Mouse (Mus musculus) forebrain, postnatal 0 days (tissue): Measurements from ENCODE around the gene Hs3st6. TPM values are rescaled to one million over a fixed set of nuclear protein-coding genes. Genes with fewer than 3 reads are reported as not detected.
"Not testable (repeated sequence)": the region's sequence is repeated elsewhere in the genome, so short reads cannot be mapped to it uniquely, and the experiment has no call there.

Experiments
- ATAC-seq: fragments of 200-750 bp; cut with Nextera tagmentation; 2 replicates; pipeline ENCODE4 v1.8.0; 2017; ENCODE audit warnings: mild to moderate bottlenecking, moderate library complexity
- DNase-seq: peaks from one replicate; pipeline ENCODE4 v3.0.0-alpha.2; 2015
- H3K27ac ChIP-seq: fragments of 300-500 bp; sonication (generic); 2 replicates; pipeline ENCODE4 v1.5.1; 2014; ENCODE audit warnings: low read depth, mild to moderate bottlenecking, antibody characterized with exemption, low read length, moderate library complexity, mixed read lengths
- H3K27me3 ChIP-seq: fragments of 300-500 bp; sonication (generic); 2 replicates; pipeline ENCODE4 v1.6.1; 2014; ENCODE audit warnings: mild to moderate bottlenecking, low read length, mixed read lengths; ENCODE audit not compliant: insufficient read depth
- H3K36me3 ChIP-seq: fragments of 300-500 bp; sonication (generic); 2 replicates; pipeline ENCODE4 v1.6.1; 2014; ENCODE audit warnings: mild to moderate bottlenecking, moderate library complexity; ENCODE audit not compliant: insufficient read depth
- H3K4me1 ChIP-seq: fragments of 300-500 bp; sonication (generic); 2 replicates; pipeline ENCODE4 v1.6.1; 2014; ENCODE audit warnings: antibody characterized with exemption; ENCODE audit not compliant: insufficient read depth
- H3K4me2 ChIP-seq: fragments of 300-500 bp; sonication (generic); 2 replicates; pipeline ENCODE4 v1.6.1; 2014; ENCODE audit warnings: low read depth, mild to moderate bottlenecking, moderate library complexity
- H3K4me3 ChIP-seq: fragments of 300-500 bp; sonication (generic); 2 replicates; pipeline ENCODE4 v1.5.1; 2014; ENCODE audit warnings: low read depth, low read length, mixed read lengths
- H3K9ac ChIP-seq: fragments of 300-500 bp; sonication (generic); 2 replicates; pipeline ENCODE4 v1.6.1; 2014; ENCODE audit warnings: mild to moderate bottlenecking
- H3K9me3 ChIP-seq: fragments of 300-500 bp; sonication (generic); 2 replicates; pipeline ENCODE4 v1.6.1; 2016; ENCODE audit warnings: low read length
- CTCF ChIP-seq: sonication (generic); IDR thresholded peaks from 2 replicates; pipeline ENCODE4 v1.5.1; 2016; ENCODE audit warnings: antibody characterized with exemption, control low read depth, low read depth
- WGBS: fragments of 180-500 bp; shearing (Covaris S2); extraction: QIAGEN DNeasy Blood & Tissue Kit; methylation state at CpG from one replicate; pipeline ENCODE4 v1.1.7; 2014; 5-methylcytosine and 5-hydroxymethylcytosine counted together
- polyA plus RNA-seq: library from polyadenylated mRNA; unstranded; fragments of >200 nt; fragmentation: Nextera tagmentation; extraction: Ambion mirVana; gene quantifications from 2 replicates; pipeline ENCODE4 v1.2.1, GENCODE M21; 2015
- total RNA-seq: library from RNA; depleted of rRNA; stranded (reverse); fragments of >200 nt; gene quantifications from 2 replicates; pipeline ENCODE4 v1.2.3, GENCODE M21; 2014

The Hs3st6 gene
- total and polyA plus RNA-seq, 2 experiments from 2014 or later = 0.45 to 0.57 TPM

DNA sequence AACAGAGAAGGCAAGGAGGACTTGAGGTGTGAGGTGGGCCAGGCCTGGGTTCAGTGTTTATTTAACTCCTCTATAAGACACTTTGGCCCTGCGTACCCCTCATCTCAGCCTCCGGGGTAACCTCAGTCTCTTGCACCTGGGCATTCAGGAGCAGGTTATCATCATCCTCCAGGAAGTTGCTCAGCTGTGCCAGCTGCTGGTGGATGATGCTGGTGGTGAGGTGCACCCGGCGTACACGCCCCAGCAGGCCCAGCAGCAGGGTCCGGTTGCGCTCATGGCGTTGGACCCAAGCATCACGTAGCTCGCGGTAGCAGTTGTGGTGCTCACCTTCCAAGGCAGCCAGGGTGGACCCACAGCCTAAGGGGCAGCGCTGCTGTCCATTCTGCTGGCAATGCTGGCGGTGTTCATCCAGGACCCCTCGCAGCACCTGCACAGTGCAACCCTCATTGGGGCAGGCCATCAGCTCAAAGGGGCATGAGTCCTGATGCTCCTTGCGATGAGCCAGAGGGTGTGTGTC is 36.6 kb upstream of the Hs3st6 start:
- Histone ChIP-seq H3K9ac (no peak overlapping the region), H3K36me3 (peaks cover under 1% of the 10 kb centered on the region), H3K9me3 (no peaks in the 10 kb centered on the region), H3K4me2 (no peak overlapping the region), H3K27me3 (no peaks in the 10 kb centered on the region), H3K4me1 (peaks cover 1% of the 10 kb centered on the region; the same call in 1 of the 2 replicates), H3K27ac (no peak overlapping the region), H3K4me3 (no peak overlapping the region)
- ATAC-seq (no peak), DNase-seq (no peak)
- WGBS = 94% methylated on average over 15 of the region's 15 CpGs
- TF ChIP-seq CTCF = no peak

DNA sequence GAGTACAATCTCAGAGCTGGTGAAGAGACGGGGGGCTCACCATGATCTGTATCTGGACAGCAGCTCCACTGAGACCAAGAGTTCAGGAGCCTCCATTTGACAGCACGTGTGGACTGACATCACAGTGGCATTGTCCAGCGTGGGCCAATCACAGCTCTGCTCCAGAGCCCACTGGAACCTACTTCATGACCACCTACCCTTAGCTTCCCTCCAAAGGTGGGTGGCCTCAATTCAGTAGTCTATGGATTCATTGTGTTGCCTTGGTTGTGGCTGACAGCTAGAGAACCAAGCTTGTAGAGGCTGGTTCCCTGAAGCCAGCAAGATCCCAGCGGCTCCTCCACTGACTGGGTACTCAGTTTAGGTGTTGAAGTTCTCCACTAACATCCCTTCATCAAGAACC is 34.8 kb upstream of the Hs3st6 start, which contains the start of the genes Rnf151 and Rps2:
Rnf151 (minus strand) TSS at position 121 of the 400 bp plus-strand sequence.
Rps2 (plus strand) TSS at position 174 of the 400 bp plus-strand sequence.
- 77% methylated on average over 4 of the region's 4 CpGs for WGBS

DNA sequence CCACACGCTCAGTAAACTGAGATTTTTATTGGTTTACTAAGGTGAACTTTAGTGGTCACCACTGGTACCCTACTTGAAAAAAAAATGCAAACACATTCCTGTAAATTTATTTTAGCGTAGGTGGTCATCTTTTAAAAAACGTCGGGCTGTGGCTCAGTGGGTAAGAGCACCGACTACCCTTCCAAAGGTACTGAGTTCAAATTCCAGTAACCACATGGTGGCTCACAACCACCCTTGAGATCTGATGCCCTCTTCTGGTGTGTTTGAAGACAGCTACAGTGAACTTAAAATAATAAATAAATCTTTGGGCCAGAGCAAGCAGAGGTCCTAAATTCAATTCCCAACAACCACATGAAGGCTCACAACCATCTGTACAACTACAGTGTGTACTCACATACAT is 33.9 kb upstream of the Hs3st6 start:
- peak overlapping the region; percentile 86 for H3K4me3 ChIP-seq
- DNase-seq, H3K27ac ChIP-seq, H3K27me3 ChIP-seq, ATAC-seq, H3K9me3 ChIP-seq: not testable (repeated sequence)
- H3K4me1 ChIP-seq = peaks cover 11% of the 10 kb centered on the region
- H3K9ac ChIP-seq = peak overlapping the region; percentile 85
- peak overlapping the region; percentile 67 for H3K4me2 ChIP-seq
- peaks cover 14% of the 10 kb centered on the region for H3K36me3 ChIP-seq
- WGBS = 70% methylated on average over 5 of the region's 5 CpGs

More for the DNA sequence above, 34.8 kb upstream of the Hs3st6 start, which contains the start of the genes Rnf151 and Rps2:
- ATAC-seq (no peak), DNase-seq (no peak)
- no peak within 1 kb of the TSS for H3K27ac ChIP-seq
- H3K4me1 ChIP-seq = peaks cover 7% of the 10 kb centered on the region; the same call in 1 of the 2 replicates
- peak within 1 kb of the TSS; percentile 86 for H3K4me3 ChIP-seq
- 0 out of 2 replicates have a peak within 1 kb of the TSS, but pooled peaks have one; percentile 85 for H3K9ac ChIP-seq
- H3K36me3 ChIP-seq = peaks cover 14% of the 10 kb centered on the region
- TF ChIP-seq CTCF = no peak
- H3K4me2 ChIP-seq = peak within 1 kb of the TSS; percentile 67
- no peaks in the 10 kb centered on the region for H3K27me3 ChIP-seq
- H3K9me3 ChIP-seq = no peaks in the 10 kb centered on the region

DNA sequence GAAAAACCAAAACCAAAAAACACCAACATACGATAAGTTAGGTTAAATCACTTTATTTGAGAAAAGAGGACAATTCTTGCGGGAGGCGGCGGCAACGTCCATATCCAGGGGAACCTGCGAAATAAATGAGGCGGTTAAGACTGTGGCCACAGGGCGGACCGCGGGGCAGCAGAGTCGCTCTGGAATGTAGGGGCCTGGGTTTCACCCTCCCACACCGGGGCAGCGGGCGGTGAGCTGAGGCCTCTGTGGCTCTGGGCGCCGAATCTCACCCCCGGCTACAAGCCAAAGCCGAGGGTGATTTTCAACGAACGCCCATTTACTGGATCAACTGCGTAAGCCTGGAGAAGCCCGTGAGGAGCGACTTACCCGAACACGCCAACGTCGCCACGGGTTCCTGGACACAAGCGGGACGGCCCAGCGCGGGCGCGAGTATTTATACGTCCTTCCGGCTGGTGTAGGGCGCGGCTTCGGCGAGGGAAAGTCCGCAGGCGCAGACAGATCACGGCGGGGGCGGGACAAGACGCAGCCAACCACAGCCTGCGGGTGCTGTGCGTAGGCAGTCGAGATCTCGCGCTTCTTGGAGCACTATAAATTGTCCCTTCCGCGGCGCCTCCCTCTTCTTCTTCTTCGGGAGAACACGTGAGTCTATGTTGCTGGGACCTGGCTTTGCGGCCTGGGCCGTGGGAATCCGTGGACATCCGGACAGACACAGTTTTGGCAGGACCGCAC is 33.1 kb upstream of the Hs3st6 start:
- 1% methylated on average over 59 of the region's 61 CpGs for WGBS
- ATAC-seq = peak; percentile 98

DNA sequence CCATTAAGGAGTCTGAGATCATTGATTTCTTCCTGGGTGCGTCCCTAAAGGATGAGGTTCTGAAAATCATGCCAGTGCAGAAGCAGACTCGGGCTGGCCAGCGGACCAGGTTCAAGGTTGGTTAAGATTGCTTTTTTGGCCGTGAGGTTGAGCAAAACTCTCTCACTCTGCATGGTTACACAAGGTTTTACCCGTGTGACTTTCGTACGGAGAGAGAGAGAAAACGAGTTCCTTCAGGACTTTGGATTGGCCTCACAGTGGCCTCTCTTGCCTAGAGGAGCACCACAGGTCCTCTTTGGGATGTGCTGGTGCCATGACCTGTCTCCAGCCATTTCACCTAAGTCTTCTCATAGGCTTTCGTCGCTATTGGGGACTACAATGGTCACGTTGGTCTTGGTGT is 32.2 kb upstream of the Hs3st6 start:
- DNase-seq = peak; percentile 30
- ATAC-seq, H3K27me3 ChIP-seq, H3K9me3 ChIP-seq: not testable (repeated sequence)
- Histone ChIP-seq H3K27ac (peak overlapping the region; percentile 91; the same call in 1 of the 2 replicates), H3K36me3 (peaks cover 14% of the 10 kb centered on the region), H3K4me2 (peak overlapping the region; percentile 71), H3K4me3 (peak overlapping the region; percentile 86), H3K4me1 (peaks cover 11% of the 10 kb centered on the region), H3K9ac (peak overlapping the region; percentile 87)
- WGBS = under 1% methylated on average over 11 of the region's 11 CpGs

More for the DNA sequence above, 33.1 kb upstream of the Hs3st6 start:
- H3K36me3 ChIP-seq = peaks cover 14% of the 10 kb centered on the region
- H3K9ac ChIP-seq = peak overlapping the region; percentile 87
- peak overlapping the region; percentile 91 for H3K27ac ChIP-seq
- no peaks in the 10 kb centered on the region for H3K27me3 ChIP-seq
- peak overlapping the region; percentile 86 for H3K4me3 ChIP-seq
- DNase-seq = peak; percentile 99
- no peak; the same call in 1 of the 2 replicates for TF ChIP-seq CTCF
- H3K4me2 ChIP-seq = peak overlapping the region; percentile 71
- H3K9me3 ChIP-seq = no peaks in the 10 kb centered on the region
- peaks cover 11% of the 10 kb centered on the region for H3K4me1 ChIP-seq

DNA sequence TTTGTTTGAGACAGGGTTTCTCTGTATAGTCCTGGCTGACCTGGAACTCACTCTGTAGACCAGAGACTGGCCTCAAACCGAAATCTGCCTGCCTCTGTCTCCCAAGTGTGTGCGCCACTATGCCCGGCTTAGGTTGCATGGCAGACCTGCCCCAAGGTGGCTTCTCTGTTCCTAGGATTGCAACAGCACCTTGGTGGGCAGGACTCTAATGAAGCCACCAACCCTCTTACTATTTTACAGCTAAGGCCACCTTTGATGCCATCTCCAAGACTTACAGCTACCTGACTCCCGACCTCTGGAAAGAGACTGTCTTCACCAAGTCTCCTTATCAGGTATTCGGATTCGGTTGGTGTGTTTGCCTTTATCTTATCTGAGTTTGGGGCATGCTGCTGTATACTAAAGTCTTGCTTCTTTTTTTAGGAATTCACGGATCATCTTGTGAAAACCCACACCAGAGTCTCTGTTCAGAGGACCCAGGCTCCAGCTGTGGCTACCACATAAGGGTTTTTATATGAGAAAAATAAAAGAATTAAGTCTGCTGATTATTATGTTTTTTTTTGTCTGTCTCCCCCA is 31.3 kb upstream of the Hs3st6 start:
- Histone ChIP-seq H3K4me2 (peak overlapping the region; percentile 71), H3K9ac (peak overlapping the region; percentile 33), H3K4me1 (peaks cover 11% of the 10 kb centered on the region), H3K4me3 (peak overlapping the region; percentile 17), H3K36me3 (peaks cover 14% of the 10 kb centered on the region)
- not testable (repeated sequence) for H3K27me3 ChIP-seq, H3K9me3 ChIP-seq, H3K27ac ChIP-seq, ATAC-seq, DNase-seq
- 72% methylated on average over 7 of the region's 7 CpGs for WGBS
